Mouse (Mus musculus): ENCODE measurements at regions not wholly inside any gene's neighbourhood (a gene's known extent, or its start where the extent isn't known, plus 50 kb on each side); places are given as distances from the start of the nearest gene placed in this dataset.

- no peak for DNase-seq (ENCODE audit: low spot score in 2 of 2)
Observed at GRCm38 (mm10) chr7:135880446-135880845, 164.3 kb upstream of the Mki67 start.

- DNase-seq (ENCODE audit: low spot score in 2 of 2), result no peak
Observed at GRCm38 (mm10) chr7:135882306-135882705, 166.1 kb upstream of the Mki67 start.

GRCm38 (mm10) chr7:135888598-135888997, 172.4 kb upstream of the Mki67 start:
- DNase-seq (ENCODE audit: low spot score in 2 of 2), result no peak

GRCm38 (mm10) chr7:135889016-135889726, 173.0 kb upstream of the Mki67 start:
- no peak for DNase-seq (ENCODE audit: low spot score in 2 of 2)

GRCm38 (mm10) chr7:135898876-135899275, 182.7 kb upstream of the Mki67 start:
- DNase-seq (ENCODE audit: low spot score in 2 of 2), result peak in 1 of 2 experiments; percentile 28

- DNase-seq (ENCODE audit: low spot score in 2 of 2), result no peak
Observed at GRCm38 (mm10) chr7:135899765-135900164, 183.6 kb upstream of the Mki67 start.

- DNase-seq (ENCODE audit: low spot score in 2 of 2), result peak; percentile 36 to 69
Observed at GRCm38 (mm10) chr7:135900861-135901321, 184.7 kb upstream of the Mki67 start.

- DNase-seq (ENCODE audit: low spot score in 2 of 2), result no peak
Observed at GRCm38 (mm10) chr7:135902106-135903055, 186.2 kb upstream of the Mki67 start.

- DNase-seq (ENCODE audit: low spot score in 2 of 2), result no peak
Observed at GRCm38 (mm10) chr7:135911376-135911775, 195.2 kb upstream of the Mki67 start.

GRCm38 (mm10) chr7:135913923-135914634, 197.9 kb upstream of the Mki67 start:
- DNase-seq (ENCODE audit: low spot score in 2 of 2), result no peak

GRCm38 (mm10) chr7:135923876-135924275, 207.7 kb upstream of the Mki67 start:
- DNase-seq (ENCODE audit: low spot score in 2 of 2), result no peak

- no peak for DNase-seq (ENCODE audit: low spot score in 2 of 2)
Observed at GRCm38 (mm10) chr7:135924641-135925040, 208.5 kb upstream of the Mki67 start.

- DNase-seq (ENCODE audit: low spot score in 2 of 2), result no peak
Observed at GRCm38 (mm10) chr7:135930091-135930490, 213.9 kb upstream of the Mki67 start.

- peak in 1 of 2 experiments; percentile 31 for DNase-seq (ENCODE audit: low spot score in 2 of 2)
Observed at GRCm38 (mm10) chr7:135932595-135933175, 216.5 kb upstream of the Mki67 start.

- DNase-seq (ENCODE audit: low spot score in 2 of 2), result no peak
Observed at GRCm38 (mm10) chr7:135935180-135935579, 219.0 kb upstream of the Mki67 start.

GRCm38 (mm10) chr7:135937465-135937864, 221.3 kb upstream of the Mki67 start:
- DNase-seq (ENCODE audit: low spot score in 2 of 2), result no peak

- no peak for DNase-seq (ENCODE audit: low spot score in 2 of 2)
Observed at GRCm38 (mm10) chr7:135939341-135939740, 223.2 kb upstream of the Mki67 start.

GRCm38 (mm10) chr7:135942826-135943225, 226.7 kb upstream of the Mki67 start:
- peak in 1 of 2 experiments; percentile 48 for DNase-seq (ENCODE audit: low spot score in 2 of 2)

GRCm38 (mm10) chr7:135946071-135946646, 230.0 kb upstream of the Mki67 start:
- DNase-seq (ENCODE audit: low spot score in 2 of 2), result no peak

GRCm38 (mm10) chr7:135961026-135961425, 244.9 kb upstream of the Mki67 start:
- peak; percentile 15 to 23 for DNase-seq (ENCODE audit: low spot score in 2 of 2)

- DNase-seq (ENCODE audit: low spot score in 2 of 2), result no peak
Observed at GRCm38 (mm10) chr7:135965528-135965927, 249.4 kb upstream of the Mki67 start.
